Mouse (Mus musculus): Measurements from ENCODE around the gene Kirrel2.
"Not testable (repeated sequence)": the region's sequence is repeated elsewhere in the genome, so short reads cannot be mapped to it uniquely, and the experiment has no call there.

Gene Kirrel2

DNA sequence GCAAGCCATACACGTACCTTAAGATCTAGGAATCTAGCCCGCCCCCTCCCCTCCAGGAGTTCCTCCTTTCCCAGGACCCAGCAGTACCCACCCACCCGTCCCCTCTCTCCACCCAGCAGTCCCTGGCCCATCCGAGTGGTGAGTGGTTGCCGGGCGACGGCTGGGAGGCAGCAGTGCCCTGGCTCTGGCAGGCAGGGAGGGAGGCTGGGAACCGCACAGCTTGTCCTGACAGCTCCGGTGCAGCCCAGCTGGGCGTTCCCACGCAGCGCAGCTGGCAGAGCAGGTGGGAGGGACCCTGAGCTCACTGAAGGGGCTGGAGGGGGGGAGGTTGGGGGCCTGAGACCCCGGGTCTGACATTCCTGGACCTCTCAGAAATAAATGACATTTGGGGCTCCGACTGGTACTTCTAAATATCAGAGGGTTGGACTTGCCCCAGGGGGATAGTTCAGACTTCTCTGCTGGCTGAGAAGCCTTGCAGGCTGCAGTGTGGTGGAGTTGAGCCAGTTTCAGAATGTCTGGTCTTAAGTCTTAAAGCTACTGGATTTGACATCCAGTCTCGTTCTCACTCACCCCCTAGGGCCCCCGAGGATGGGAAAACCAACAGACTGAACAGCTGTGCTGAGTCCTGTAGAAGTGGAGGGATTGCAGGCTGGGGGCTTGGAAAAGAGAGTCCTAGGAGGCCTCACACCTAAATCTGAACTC is at the start of gene Kirrel2, which contains the start of gene Nphs1:
Gene Kirrel2, minus strand, starts transcription at position 62 of the 702 bp plus-strand sequence.
Gene Nphs1, plus strand, starts transcription at position 687 of the 702 bp plus-strand sequence.
- DNase-seq: no peak

DNA sequence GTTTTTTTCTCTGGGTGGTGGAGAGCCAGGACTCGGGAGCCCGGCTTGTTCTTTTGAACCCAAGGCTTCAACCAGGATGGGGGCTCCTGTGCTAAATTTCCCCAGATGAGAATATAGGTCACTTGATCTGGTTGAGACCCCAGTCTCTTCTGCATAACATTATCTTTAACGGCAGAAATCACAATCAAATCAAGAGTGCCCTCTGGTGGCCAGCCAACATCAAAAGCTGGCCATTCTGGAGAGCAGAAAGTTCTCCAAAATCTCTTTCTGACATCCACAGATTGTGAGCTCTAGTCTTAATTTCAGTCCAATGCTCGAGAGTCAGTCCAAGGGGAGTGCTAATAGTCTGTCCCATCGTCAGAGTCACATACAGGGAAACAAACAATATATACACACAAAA is 43.7 kb upstream of the Kirrel2 start:
- DNase-seq: not testable (repeated sequence)

DNA sequence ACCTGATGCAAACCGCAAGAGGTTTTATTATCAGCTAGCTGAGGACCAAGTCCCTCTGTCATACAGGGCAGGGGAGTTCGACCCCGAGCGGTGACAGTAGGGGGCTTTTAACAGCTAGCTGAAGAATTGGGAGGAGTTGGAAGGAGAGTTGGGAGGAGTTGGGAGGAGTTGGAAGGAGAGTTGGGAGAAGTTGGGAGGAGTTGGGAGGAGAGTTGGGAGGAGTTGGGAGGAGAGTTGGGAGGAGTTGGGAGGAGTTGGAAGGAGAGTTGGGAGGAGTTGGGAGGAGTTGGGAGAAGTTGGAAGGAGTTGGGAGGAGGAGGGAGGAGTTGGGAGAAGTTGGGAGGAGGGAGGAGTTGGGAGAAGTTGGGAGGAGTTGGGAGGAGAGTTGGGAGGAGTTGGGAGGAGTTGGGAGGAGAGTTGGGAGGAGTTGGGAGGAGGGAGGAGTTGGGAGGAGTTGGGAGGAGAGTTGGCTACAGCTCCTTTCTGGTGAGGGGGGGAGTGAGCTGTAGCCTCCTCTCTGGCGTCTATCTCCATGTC is 38.1 kb upstream of the Kirrel2 start:
- not testable (repeated sequence) for DNase-seq

DNA sequence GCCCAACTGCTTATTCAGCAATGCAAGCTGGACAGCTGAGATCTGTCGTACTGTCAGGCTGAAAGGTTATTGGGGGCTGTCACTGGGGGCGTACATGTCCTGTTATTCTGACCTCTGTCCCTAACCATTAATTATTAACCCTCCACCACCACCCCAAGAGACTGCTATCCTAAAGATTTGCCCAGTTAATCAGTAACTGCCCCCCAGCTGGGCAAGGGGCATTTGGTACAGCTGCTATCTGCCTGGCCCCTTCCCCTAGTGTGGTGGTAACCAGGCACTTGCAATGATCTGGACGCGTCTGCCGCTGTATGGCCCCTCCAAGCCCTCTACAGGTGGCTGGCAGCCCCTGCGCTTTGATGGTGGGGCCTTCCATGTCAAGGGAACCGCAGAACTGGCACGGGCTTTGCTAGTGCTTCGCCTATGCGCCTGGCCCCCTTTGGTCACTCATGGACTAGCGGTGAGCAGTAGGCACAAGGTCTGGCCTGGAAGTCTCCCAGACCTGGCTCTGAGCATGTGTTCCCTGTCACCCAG is 36.0 kb upstream of the Kirrel2 start, which contains the start of gene Prodh2:
Gene Prodh2, plus strand, starts transcription at position 222 of the 531 bp plus-strand sequence.
- no peak for DNase-seq

DNA sequence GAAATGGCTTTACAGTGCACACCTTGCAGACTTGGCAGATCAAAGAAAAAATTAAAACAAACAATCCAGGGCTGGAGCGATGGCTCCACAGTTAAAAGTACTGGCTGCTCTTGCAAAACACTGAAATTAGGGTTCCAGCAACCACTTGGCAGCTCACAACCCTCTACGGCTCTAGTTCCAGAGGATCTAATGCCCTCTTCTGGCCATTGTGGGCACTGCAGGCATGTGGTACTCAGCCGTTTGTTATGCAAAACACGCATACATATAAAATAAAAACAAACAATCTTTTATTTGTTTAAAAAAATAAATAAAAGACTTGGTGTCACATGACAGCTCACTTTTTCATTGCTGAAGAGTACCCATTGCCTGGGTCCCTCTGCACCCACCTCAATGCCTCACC is 35.3 kb upstream of the Kirrel2 start:
- DNase-seq: peak; percentile 88 to 93

DNA sequence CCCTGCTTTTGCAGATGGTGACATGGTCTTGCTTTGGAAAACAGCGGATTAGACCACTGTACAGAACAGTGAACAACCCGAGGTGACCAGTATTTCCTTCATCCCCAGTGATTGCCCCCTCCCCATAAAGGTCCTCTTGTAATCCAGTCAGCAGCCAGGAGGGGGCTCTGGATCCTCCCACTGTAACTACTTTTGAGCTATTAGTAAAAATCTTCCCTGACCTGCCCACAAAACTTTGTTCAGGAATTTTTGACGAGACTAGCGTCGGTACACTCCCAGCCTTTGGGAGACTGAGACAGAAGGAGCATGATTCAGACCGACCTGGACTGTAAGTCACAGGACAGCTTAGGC is 33.4 kb upstream of the Kirrel2 start:
- DNase-seq: no peak

DNA sequence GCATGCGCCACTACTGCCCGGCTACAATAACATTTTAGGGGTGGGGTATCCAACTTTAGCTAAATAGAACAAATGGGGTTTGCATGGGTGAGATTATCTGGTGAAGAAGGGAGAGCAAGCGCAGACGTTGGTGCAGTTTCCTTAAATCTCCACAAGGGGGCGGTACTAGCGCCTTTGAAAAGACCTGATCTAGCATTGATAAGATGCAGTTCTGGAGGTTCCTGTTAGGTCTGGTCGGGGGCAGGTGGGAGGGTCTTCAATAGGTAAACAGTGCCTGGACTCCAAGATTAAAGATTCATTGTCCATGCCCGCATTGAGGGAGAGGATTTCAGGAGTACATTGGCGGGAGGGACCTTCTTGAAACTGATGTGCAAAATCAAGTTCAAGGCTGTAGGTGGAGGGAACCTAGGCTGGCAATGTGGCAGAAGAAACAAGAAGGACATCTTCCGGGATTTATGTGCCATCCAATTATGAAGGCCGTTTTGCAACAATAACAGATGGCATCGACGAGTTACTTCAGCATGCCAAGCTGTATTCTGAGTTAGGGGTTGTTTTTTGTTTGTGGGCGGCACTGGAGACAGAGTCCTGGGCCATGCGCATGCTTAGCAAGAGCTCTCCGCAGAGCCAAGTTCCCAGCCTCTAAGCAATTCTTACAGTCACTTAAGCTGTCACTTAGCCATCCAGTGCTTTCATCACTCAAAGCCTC is 32.9 kb upstream of the Kirrel2 start:
- peak; percentile 58 to 64 for DNase-seq

DNA sequence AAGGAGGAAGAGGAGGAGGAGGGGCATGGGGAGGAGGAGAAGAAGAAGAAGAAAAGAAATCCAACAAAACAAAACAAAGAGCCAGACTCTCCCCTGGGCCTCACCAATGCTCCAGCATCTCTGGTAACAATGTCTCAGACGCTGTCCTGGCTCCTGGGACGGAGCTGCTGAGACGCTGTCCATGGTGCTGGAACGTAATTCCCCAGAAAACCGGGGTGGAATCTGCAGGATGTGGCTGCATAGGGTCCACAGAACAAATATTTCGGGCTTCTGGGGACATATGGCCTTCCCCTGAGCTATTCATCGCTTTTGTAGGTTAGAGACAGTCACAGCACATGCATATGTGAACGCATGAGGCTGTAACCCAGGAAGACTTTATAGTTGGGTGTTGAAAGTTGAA is 26.8 kb upstream of the Kirrel2 start:
- no peak for DNase-seq

DNA sequence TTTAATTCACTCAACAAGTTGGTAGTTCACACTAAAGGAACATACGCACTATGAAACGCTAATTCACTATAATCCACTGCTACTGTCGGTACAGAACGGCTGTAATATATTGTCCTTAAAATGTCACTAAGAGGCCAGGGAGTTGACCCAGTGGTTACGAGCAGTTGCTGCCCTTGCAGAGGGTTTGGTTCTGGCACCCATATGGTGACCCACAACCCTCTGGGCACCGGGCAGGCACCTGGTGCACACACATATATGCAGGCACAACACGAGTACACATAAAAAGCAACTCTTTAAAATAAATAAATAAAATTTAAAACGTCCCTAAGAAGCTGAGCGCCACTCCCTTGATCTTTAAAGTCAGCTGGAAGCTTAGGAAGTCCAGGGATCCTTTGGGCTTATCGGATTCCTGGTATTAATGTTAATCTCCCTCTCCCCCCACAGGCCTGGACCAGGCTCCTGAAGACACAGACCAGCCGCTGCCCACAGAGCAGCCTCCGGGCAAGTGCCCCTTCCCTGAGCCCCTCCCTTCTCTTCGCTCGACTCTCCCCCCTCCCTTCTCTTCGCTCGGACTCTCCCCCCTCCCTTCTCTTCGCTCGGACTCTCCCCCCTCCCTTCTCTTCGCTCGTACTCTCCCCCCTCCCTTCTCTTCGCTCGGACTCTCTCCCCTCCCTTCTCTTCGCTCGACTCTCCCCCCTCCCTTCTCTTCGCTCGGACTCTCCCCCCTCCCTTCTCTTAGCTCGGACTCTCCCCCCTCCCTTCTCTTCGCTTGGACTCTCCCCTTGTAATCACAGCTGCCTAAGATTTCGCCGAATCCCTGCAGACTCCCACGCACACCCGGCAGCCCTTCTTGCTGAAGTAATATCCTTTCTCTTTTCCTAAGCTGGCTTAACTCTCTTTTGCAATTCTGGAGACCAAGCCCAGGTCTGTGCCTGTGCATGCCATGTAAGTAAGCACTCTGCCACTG is 20.2 kb upstream of the Kirrel2 start:
- peak; percentile 24 to 29 for DNase-seq

DNA sequence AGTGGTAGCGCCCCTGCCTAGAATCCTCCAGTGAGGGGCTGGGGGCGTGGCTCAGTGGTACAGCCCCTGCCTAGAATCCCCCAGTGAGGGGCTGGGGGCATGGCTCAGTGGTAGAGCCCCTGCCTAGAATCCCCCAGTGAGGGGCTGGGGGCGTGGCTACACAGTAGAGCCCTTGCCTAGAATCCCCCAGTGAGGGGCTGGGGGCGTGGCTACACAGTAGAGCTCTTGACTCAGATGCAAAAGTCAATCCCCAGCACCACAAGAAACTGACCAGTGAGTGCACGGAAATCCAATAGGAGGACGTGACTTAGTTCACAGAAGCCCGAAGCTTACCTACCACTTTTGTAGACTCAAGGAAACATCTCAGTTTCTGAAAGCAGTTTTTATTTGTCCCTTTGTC is 18.6 kb upstream of the Kirrel2 start:
- DNase-seq: not testable (repeated sequence)

DNA sequence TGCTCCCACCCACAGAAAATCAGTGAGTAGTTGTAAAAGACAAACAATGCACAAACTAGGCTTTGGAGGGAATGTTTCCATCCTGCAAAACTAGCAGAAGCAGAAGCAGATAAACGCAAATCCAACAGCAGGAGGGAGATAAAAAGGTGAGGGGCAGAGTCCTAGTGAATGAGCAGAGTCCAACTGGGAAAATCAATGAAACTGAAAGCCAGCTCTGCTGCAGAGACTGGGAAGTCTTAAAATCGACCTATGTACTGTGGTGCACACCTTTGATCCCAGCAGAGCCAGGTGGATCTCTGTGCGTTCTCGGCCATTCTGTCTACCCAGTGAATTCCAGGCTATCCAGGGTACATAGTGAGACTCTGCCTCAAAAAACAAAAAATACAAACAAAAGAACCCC is 17.5 kb upstream of the Kirrel2 start:
- no peak for DNase-seq

DNA sequence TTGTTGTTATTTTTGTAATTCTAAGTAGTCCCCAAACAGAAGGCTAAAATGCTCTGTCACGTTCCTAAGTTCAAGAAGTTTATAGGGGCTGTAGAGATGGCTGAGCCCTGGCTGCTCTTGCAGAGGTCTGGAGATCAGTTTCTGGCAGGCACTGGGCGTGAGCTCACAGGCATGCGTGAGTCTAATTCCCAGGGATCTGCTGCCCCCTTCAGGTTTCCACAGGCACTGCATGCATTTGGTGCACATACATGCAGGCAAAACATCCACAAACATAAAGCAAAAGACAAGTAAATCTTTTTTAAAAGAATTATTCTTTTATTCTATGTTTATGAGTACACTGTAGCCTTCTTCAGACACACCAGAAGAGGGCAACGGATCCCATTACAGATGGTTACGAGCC is 14.9 kb upstream of the Kirrel2 start:
- DNase-seq: peak; percentile 29 to 30

DNA sequence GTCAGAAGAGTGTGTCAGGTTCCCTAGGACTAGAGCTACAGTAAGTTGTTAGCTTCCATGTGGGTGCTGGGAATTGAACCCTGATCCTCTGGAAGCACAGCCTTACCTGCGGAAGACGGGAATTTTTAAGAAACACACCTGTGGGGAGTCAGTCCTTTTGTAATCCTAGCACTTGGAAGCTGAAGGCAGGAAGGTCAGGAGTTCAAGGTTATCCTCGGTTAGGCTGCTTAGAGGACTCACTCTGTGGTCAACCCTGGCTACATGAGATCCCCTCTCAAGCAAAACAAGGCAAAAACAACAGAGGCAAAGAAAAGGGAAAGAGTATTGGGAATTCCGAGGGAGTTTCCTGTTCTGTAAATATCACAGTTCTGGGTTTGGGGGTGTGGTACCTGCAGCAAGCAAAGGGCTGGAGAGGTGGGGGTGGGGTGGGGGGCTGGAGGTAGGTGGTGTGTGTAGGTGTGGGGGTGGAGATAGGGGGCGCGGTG is 7.4 kb upstream of the Kirrel2 start:
- no peak for DNase-seq

DNA sequence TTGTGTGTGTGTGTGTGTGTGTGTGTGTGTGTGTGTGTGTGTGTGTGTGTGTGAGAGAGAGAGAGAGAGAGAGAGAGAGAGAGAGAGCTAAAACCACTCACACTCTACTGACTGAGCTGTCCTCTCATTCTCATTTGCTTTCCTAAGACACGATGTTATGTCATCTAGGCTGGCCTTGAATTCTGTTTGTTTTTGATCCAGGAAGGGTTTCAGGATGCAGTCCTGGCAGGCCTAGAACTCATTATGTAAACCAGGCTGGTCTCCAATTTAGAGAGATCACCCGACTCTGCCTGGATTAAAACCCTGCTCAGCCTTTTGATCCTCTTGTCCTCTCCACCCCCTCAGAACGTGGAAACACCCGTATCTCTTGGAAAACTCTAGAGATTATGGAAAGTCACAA is 6.5 kb upstream of the Kirrel2 start:
- DNase-seq: no peak

DNA sequence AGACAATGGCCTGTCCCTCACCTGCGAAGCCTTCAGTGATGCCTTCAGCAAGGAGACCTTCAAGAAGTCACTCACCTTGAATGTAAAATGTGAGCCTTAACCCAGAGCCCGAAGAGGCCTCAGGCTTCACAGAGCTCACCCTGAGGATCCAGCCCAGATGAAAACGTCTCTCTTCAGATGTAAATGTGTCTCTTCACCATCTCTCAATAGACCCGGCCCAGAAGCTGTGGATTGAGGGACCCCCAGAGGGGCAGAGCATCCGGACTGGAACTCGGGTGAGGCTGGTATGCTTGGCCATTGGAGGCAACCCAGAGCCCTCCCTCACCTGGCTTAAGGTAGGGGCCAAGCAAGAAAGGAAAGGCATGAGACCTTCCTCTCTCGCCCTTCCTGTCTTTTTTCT is 6.1 kb upstream of the Kirrel2 start:
- no peak for DNase-seq

DNA sequence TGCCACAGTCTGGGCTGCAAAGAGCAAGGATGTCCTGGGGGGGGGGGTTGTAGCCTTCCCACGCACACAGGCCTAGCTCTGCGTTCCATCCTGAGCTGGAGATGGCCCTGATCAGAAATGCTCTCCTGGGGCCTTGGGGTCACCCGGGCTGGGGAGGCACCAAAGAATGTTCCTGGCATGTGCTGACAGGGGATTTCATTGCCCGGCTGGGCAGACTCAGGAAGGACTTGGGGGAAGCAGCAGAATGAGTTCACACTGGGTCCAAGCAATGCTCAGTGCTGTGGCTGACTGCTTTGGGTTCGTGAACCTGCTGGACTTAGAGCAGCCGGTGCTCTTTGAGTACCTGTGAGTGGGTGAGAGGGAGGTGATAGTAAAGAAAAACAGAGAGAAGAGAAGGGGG is 2.0 kb upstream of the Kirrel2 start:
- DNase-seq: no peak

DNA sequence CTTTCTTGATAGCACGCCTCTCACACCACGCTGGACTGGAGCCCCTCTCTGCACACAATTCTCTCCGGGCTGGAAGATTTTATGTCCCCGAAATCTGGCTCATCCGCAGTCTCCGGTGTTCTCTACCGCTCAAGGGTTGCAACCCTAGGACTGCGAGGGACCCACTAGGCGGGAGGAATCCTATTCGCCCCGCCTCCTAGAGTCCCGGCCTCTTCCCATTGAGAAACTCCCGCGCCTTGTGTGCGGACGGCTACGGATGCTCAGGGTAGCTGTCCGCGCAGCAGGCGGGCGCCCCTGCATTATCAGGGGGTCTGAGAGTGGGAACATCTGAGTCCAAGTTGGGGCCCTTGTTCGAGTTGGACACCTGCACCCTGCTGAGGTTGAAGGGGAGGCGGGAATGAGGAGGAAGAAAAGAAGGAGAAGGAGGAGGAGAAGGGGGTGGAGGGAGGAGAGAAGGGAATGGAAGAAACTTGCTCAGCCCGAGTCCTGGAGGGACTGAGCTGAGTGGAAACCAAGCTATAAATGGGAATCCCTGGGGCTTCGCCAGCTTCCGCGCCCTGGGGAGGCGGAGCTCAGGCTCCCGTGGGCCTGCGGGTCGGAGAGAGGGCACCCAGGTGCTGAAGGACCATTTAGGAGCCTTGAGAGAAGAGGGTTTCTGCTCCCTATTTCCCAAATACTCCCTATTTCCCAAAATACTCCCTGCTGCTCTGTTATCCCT is 420 bp downstream of the Kirrel2 start:
- DNase-seq: no peak

DNA sequence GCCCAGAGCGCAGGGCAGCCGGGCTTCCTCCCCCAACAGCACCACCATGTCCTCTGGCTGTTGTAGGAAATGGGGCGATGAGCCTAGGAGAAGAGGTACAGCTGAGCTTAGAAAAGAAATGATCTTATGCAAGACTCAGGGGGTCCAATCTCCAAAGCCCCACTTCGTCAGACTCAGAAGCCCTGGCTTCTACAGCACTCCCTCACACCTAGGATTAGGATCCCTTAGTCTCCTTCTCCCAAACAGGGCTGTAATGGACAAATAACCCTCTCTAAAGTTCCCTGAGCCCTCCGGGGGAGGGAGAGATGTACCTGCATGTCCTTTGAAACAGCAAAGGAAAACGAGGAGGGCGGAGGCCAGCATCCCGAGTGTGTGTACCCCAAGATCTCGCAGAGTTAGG is 1.0 kb downstream of the Kirrel2 start:
- no peak for DNase-seq

DNA sequence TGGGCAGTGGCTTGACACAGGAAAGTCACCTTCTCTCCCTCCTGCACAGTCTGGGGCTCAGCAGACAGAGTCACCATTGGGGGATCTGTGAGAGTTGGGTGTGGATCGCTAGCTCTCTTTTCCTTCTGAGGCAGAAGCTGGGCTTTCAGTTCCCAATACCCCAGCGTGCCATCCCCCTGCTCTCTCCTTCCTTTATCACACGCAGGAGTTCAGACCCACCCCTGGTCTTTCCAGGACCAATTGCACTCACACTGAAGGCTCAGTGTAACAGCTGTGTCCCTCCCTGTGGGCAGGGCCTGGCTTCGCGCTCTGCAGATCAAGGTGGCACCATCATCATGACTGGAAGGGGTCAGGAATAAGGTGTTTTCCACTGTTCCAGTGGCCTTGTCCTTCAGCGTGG is 3.2 kb downstream of the Kirrel2 start:
- no peak for DNase-seq

DNA sequence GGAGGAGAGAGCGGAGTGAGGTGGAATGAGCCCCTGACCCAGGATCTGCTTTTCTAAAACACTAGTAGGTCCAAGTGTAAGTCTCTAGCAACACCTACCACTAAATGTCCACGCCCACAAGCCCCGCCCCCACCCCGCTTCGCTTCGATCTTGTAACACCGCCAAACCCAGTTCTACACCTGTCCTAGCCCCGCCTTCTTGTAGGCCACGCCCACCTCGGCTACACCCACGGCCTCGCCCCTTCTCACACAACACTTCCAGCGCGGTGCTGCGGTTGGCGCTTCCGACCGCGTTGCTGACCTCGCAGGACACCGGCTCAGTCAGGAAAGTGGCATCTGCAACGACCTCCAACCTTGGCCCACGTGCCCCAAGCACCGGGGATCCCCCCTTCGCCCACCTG is 3.7 kb downstream of the Kirrel2 start:
- no peak for DNase-seq

DNA sequence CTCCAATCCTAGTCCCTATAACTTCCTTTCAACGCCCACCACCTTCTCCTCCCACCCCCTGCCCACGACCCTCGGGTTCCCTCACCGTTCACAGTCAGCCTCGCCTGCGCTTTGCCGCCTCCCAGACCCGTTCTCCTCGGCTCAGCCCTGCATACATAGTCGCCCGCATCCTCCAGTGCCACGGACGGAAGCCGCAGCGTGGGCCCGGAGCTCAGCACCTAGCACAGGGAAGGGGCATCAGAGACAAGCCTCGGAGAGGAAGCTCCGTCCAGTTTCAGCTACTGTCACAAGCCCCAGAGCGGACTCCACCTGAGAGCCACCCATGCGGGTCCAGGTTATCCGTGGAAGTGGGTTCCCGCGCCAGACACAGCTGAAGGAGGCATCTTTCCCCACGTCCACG is 4.2 kb downstream of the Kirrel2 start:
- DNase-seq: no peak

DNA sequence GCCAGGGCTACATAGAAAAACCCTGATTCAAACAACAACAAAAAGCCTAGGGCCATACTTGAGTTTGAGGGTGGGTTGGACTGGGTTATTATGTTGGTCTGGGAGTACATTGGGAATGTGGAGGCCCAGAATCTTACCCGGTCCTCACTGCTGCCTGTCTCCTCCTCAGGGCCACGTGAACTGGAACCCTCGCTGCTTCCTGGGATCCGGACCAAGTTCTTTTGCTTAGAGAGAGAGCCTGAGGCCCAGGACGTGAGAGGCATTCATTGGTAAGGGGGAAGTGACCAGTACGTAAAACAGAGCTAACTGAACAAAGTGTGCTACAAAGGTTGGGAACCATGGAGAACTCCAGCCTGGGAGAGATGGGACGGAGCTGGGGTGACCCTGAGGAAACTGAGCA is 7.2 kb downstream of the Kirrel2 start:
- DNase-seq: no peak
